Mouse (Mus musculus): ENCODE measurements around the gene Tmem181a. TPM values are rescaled to one million over a fixed set of nuclear protein-coding genes. Genes with fewer than 3 reads are reported as not detected.

Tmem181a gene
- polyA plus RNA-seq (2017; shearing (Covaris generic)), result 10 to 100 TPM; 12.6 to 14.4 TPM

DNA sequence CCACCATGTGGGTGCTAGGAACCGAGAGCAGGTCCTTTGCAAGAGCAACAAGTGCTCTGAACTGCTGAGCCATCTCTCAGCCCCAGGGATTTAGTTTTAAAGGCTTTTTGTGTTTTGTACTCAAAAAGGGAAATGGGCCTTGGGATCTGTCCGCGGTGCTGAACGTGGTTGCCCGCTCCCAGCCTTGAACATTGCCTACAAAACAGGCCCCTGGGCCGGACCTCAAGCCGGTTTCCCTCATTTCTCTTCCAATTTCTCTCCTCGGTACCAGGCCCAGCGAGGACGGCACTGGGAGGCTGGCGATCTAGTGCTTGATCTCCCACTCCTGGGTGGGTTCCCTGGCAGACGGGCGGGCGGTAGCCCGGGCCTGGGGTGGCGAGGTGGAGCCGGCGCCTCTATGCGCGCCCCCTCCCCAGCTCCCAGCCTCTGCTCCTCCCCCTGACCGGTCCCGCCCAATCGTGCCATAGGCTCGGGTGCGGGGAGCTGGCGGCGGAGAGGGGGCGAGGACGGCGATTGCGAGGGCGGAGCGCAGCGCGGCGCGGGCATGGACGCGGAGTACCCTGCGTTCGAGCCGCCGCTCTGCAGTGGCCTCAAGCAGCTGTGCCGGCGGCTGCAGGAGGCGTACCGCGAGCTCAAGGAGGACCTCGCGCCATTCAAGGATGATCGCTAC is at the start of gene Tmem181a:
TSS of gene Tmem181a (plus strand) at position 461 of the 670 bp plus-strand sequence.

DNA sequence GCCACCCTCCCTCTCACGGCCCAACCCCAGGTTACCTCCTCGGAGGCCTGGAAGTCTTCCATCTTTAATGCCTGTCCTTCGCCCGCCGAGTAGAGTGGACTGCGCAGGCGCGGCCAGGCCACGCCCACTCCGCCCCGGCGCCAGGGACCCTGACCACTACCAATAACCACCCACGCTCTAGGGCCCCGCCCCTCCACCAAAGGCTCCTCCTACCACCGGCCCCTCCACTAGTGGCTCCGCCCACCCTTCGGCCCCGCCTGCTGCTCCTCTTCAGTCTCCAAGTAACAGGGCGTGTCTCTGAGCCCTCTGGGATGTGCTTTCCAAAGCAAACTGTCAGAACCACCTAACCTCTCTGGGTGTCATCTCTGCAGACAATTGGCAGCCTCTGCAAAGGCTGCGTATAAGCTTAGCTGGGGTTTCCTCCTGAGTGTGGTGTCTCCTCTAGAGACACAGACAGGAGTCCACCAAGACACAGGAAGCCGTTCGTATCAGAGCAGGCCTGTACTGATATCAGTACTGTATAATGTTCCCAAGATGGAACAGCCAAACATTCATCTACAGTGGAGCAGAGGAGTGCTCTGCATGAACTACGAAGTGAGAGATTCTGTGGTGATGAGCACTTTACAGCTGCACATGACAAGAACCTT is 60.8 kb downstream of the Tmem181a start, which contains the start of gene Dynlt1a:
TSS of gene Dynlt1a (minus strand) at position 162 of the 647 bp plus-strand sequence.

Other genes starting within 250 kb of the Tmem181a start
- gene Serac1, start 177.1 kb upstream of the Tmem181a start, polyA plus RNA-seq (2017; shearing (Covaris generic)), result 1 to 10 TPM; 1.7 to 2.6 TPM
- gene Gtf2h5, start 177.1 kb upstream of the Tmem181a start, polyA plus RNA-seq (2017; shearing (Covaris generic)), result 10 to 100 TPM; 75.0 to 78.7 TPM
- 10 to 100 TPM; 74.2 to 76.4 TPM for gene Tulp4, start 150.4 kb upstream of the Tmem181a start, polyA plus RNA-seq (2017; shearing (Covaris generic))
- 10 to 100 TPM in 1 of 2 experiments, 1 to 10 TPM in 1; 8.1 to 10.1 TPM for gene Dynlt1a, start 60.6 kb downstream of the Tmem181a start, polyA plus RNA-seq (2017; shearing (Covaris generic))
- gene Dynlt1b, start 173.3 kb downstream of the Tmem181a start, polyA plus RNA-seq (2017; shearing (Covaris generic)), result 10 to 100 TPM; 50.6 to 60.5 TPM